13 mouse cellular contexts compared by ENCODE assay signal in genomic region chr7:99500655-99501054, GRCm38 (mm10). TPM values are rescaled to one million over a fixed set of nuclear protein-coding genes. Genes with fewer than 3 reads are reported as not detected.
DNase-seq lines count a peak whose midpoint lies in the region; ATAC-seq and TF ChIP-seq lines count a peak whose summit lies in the region.
"Had no signal": no experiment of that assay in that cellular context is flagged by ENCODE, and none has a peak within 500 bp of the region (broad histone marks: within the 10 kb centered on the region; RNA-seq: fewer than 3 reads in every experiment).

No protein-coding gene starts in this region.

- TF ChIP-seq EP300 in heart, adult 2 months (IDR thresholded peaks at IDR 0.05; ENCODE audit: insufficient read depth, low read depth, low read length), result no peak

- TF ChIP-seq CTCF in heart, adult 2 months (IDR thresholded peaks at IDR 0.05), result no peak

- no peaks in the 10 kb centered on the region for H3K36me3 ChIP-seq in heart, embryonic 12.5 days
- H3K36me3 ChIP-seq in heart, adult 2 months (ENCODE audit: control insufficient read depth, insufficient read depth, low read length), result no peaks in the 10 kb centered on the region
- H3K36me3 ChIP-seq: embryonic facial prominence, embryonic 12.5 days had no signal

- no peak for TF ChIP-seq POLR2A in heart, adult 2 months (IDR thresholded peaks at IDR 0.05; ENCODE audit: insufficient read depth, low read depth, low read length)

- no peaks in the 10 kb centered on the region for H3K79me2 ChIP-seq in heart, adult 2 months (replicated peaks; ENCODE audit: control insufficient read depth, insufficient read depth, low read length)

- H3K9ac ChIP-seq in heart, embryonic 12.5 days, result no peak overlapping the region
- H3K9ac ChIP-seq in heart, adult 2 months (ENCODE audit: low read depth, low read length), result no peak overlapping the region
- H3K9ac ChIP-seq: embryonic facial prominence, embryonic 12.5 days had no signal

- peaks cover 3% of the 10 kb centered on the region for H3K4me1 ChIP-seq in heart, embryonic 12.5 days (replicated peaks)
- no peaks in the 10 kb centered on the region for H3K4me1 ChIP-seq in heart, adult 2 months (ENCODE audit: control insufficient read depth, insufficient read depth, low read length)
- H3K4me1 ChIP-seq: embryonic facial prominence, embryonic 12.5 days had no signal

- H3K4me2 ChIP-seq in heart, embryonic 12.5 days, result no peak overlapping the region
- H3K4me2 ChIP-seq: embryonic facial prominence, embryonic 12.5 days had no signal

- no peaks in the 10 kb centered on the region for H3K27me3 ChIP-seq in heart, embryonic 12.5 days (replicated peaks)
- H3K27me3 ChIP-seq in heart, adult 2 months (ENCODE audit: control insufficient read depth, insufficient read depth, low read length), result no peaks in the 10 kb centered on the region
- H3K27me3 ChIP-seq: embryonic facial prominence, embryonic 12.5 days had no signal

- WGBS in heart, embryonic 12.5 days, result 18% methylated on average over 5 of the region's 5 CpGs
- 55% methylated on average over 5 of the region's 5 CpGs for WGBS in heart, adult 2 months

- H3K9me3 ChIP-seq in heart, embryonic 12.5 days (replicated peaks), result no peaks in the 10 kb centered on the region
- H3K9me3 ChIP-seq: embryonic facial prominence, embryonic 12.5 days had no signal

- DNase-seq in heart, adult 2 months, result no peak
- peak; percentile 23 for DNase-seq in ovary, postnatal 36 days (ENCODE audit: low spot score)
- no peak for DNase-seq in ovary, postnatal 10 days (ENCODE audit: low spot score)
- peak; percentile 60 for DNase-seq in liver
- DNase-seq in lung, postnatal 10 days, result peak; percentile 32
- no peak for DNase-seq in cerebellum, postnatal 4 days (ENCODE audit: low spot score in 2 of 2)

- 0 out of 2 replicates have a peak overlapping the region, but pooled peaks have one; percentile 32 for H3K27ac ChIP-seq in heart, embryonic 12.5 days (ENCODE audit: poor library complexity, severe bottlenecking)
- H3K27ac ChIP-seq in heart, adult 2 months, result no peak overlapping the region
- H3K27ac ChIP-seq: embryonic facial prominence, embryonic 12.5 days; hindbrain, postnatal 0 days; kidney, postnatal 0 days had no signal

- intact Hi-C loops in heart, adult 2 months (cut with DNase I), result loop anchor here (1.0 to 5.0 kb wide), 3 partner anchors 37 to 90 kb away; partner anchors contain the start of gene Arrb1

- H3K4me3 ChIP-seq in heart, embryonic 12.5 days, result no peak overlapping the region
- H3K4me3 ChIP-seq in heart, adult 2 months, result no peak overlapping the region
- H3K4me3 ChIP-seq: embryonic facial prominence, embryonic 12.5 days had no signal

- peak; percentile 69 for ATAC-seq in heart, embryonic 12.5 days (ENCODE audit: insufficient number of reproducible peaks, low FRiP score)
- ATAC-seq in granulocyte monocyte progenitor cell, adult 5-6 weeks (replicated peaks; ENCODE audit: poor library complexity, severe bottlenecking), result no peak

RNA-seq across cellular contexts. Expression of gene Rps3, which starts 17.1 kb away (rescaled TPM):
- polyA plus RNA-seq in heart, embryonic 12.5 days (2016; fragmentation: Nextera tagmentation; extraction: Ambion mirVana), result 459 and 490 TPM in 2 replicates
- total RNA-seq in heart, adult 2 months (2021), result 100 to 1,000 TPM; 316 to 361 TPM
- polyA plus RNA-seq in heart, adult 2 months (2012; rRNA removed), result 196 and 320 TPM in 2 replicates
- total RNA-seq in granulocyte monocyte progenitor cell, adult 5-6 weeks (2014; fragmentation: Nextera tagmentation), result 1,410 and 1,463 TPM in 2 replicates
- 1,810 and 2,293 TPM in 2 replicates for total RNA-seq in granulocyte monocyte progenitor cell, adult 5-6 weeks (2017)

RNA-seq across cellular contexts. Expression of gene Arrb1, which starts 34.6 kb away (rescaled TPM):
- 13.4 and 14.5 TPM in 2 replicates for polyA plus RNA-seq in heart, embryonic 12.5 days (2016; fragmentation: Nextera tagmentation; extraction: Ambion mirVana)
- total RNA-seq in heart, adult 2 months (2021), result 10 to 100 TPM; 15.6 to 22.4 TPM
- polyA plus RNA-seq in heart, adult 2 months (2012; rRNA removed), result 16.1 and 22.5 TPM in 2 replicates
- 35.3 and 40.1 TPM in 2 replicates for total RNA-seq in granulocyte monocyte progenitor cell, adult 5-6 weeks (2014; fragmentation: Nextera tagmentation)
- 24.1 and 36.6 TPM in 2 replicates for total RNA-seq in granulocyte monocyte progenitor cell, adult 5-6 weeks (2017)

RNA-seq across cellular contexts. Expression of gene Klhl35, which starts 34.9 kb away (rescaled TPM):
- polyA plus RNA-seq in heart, embryonic 12.5 days (2016; fragmentation: Nextera tagmentation; extraction: Ambion mirVana), result 0.85 and 1.3 TPM in 2 replicates
- total RNA-seq in heart, adult 2 months (2021), result under 1 TPM in 1 of 2 experiments, not detected in 1; 0.13 TPM
- 0.12 and 0.43 TPM in 2 replicates for polyA plus RNA-seq in heart, adult 2 months (2012; rRNA removed)
- not detected in 2 replicates for total RNA-seq in granulocyte monocyte progenitor cell, adult 5-6 weeks (2014; fragmentation: Nextera tagmentation)
- 0.22 and 0.57 TPM in 2 replicates for total RNA-seq in granulocyte monocyte progenitor cell, adult 5-6 weeks (2017)
- total RNA-seq: neutrophil, adult 5-6 weeks had no signal
- polyA plus RNA-seq: CD4-positive, CD25-positive, alpha-beta regulatory T cell, adult 4 months had no signal

Comparison
In these comparisons a context has a peak if more than half of its experiments do, and no peak if none do; other contexts are left out.
1. DNase-seq: peak in ovary, postnatal 36 days (single experiment), liver (single experiment) and lung, postnatal 10 days (single experiment); none in heart, adult 2 months (0 of 2), ovary, postnatal 10 days (single experiment) and cerebellum, postnatal 4 days (0 of 2).